In the genomic region with DNA sequence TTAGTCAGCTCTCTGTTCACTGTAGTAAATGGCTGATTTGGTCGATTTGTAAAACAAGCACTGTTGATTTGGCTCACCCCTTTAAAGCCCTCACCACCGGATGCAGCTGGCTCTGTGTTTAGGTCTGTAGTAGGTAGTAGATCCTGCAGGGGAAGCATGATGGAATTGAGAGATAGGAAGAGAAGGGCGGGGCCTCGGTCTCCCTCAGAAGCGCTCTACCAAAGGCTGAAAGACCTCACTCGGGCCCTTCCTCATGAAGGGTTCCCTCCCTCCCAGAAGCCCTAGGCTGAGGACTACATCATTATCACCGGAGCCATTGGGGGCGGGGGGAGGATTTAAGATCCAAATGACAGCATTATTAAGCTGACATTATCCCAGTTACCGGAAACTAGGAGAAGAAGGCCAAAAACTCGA, we compare ENCODE assay signal across 8 mouse cellular contexts. TPM values are rescaled to one million over a fixed set of nuclear protein-coding genes. Genes with fewer than 3 reads are reported as not detected.
DNase-seq lines count a peak whose midpoint lies in the region; ATAC-seq and TF ChIP-seq lines count a peak whose summit lies in the region.

No protein-coding gene starts in this region.

- H3K4me1 ChIP-seq in heart, embryonic 13.5 days: 0 out of 2 replicates have a peak, but pooled peaks cover 4% of the 10 kb centered on the region
- H3K4me1 ChIP-seq in liver, embryonic 14.5 days (replicated peaks; ENCODE audit: control insufficient read depth in 2 of 2, insufficient read depth in 2 of 2, low read length in 1 of 2): peaks cover 0 to 8% of the 10 kb centered on the region in 2 experiments; a peak in 2 of 4 replicates

- H3K36me3 ChIP-seq in heart, embryonic 13.5 days: no peaks in the 10 kb centered on the region
- H3K36me3 ChIP-seq in liver, embryonic 14.5 days (replicated peaks; ENCODE audit: control insufficient read depth, insufficient read depth, low read depth): no peaks in the 10 kb centered on the region

- no peak for DNase-seq in heart, adult 18-20 months
- peak; percentile 19 to 30 (median 24) for DNase-seq in liver, embryonic 14.5 days (ENCODE audit: low read depth in 3 of 3, low spot score in 3 of 3)
- peak; percentile 27 to 46 for DNase-seq in thymus, adult 18-20 months
- DNase-seq in yolk sac, embryonic 10.5 days (ENCODE audit: low spot score): no peak
- no peak for DNase-seq in layer of hippocampus, postnatal 25 days (ENCODE audit: extremely low spot score in 1 of 2, low spot score in 1 of 2)
- no peak for DNase-seq in right cerebral cortex, postnatal 25 days

- H3K9me3 ChIP-seq in heart, embryonic 13.5 days: no peaks in the 10 kb centered on the region
- H3K9me3 ChIP-seq in liver, embryonic 14.5 days (ENCODE audit: control insufficient read depth, low read length): no peaks in the 10 kb centered on the region

- TF ChIP-seq CTCF in liver, embryonic 14.5 days (IDR thresholded peaks at IDR 0.05; ENCODE audit: low read depth): no peak

- no peaks in the 10 kb centered on the region for H3K27me3 ChIP-seq in heart, embryonic 13.5 days (replicated peaks)
- no peaks in the 10 kb centered on the region for H3K27me3 ChIP-seq in liver, embryonic 14.5 days (ENCODE audit: control insufficient read depth, insufficient read depth, low read length)

- H3K4me2 ChIP-seq in heart, embryonic 13.5 days: peak overlapping the region; percentile 42
- peak overlapping the region; percentile 62 for H3K4me2 ChIP-seq in liver, embryonic 14.5 days (ENCODE audit: low read depth)

- ATAC-seq in heart, embryonic 13.5 days (ENCODE audit: extremely low read depth, insufficient number of reproducible peaks, low FRiP score, low TSS enrichment): no peak
- peak; percentile 95 for ATAC-seq in activated CD4-positive, CD25-positive, alpha-beta regulatory T cell, adult 4 months
- ATAC-seq in liver, embryonic 14.5 days (ENCODE audit: insufficient read depth): peak; percentile 84

- no peak overlapping the region for H3K9ac ChIP-seq in heart, embryonic 13.5 days
- no peak overlapping the region for H3K9ac ChIP-seq in liver, embryonic 14.5 days (replicated peaks)

- WGBS in heart, embryonic 13.5 days: 58% methylated on average over 10 of the region's 10 CpGs
- WGBS in liver, embryonic 14.5 days (ENCODE audit: insufficient replicate concordance): 29% methylated on average over 10 of the region's 10 CpGs

- H3K27ac ChIP-seq in heart, embryonic 13.5 days (replicated peaks): no peak overlapping the region
- H3K27ac ChIP-seq in liver, embryonic 14.5 days: no peak overlapping the region

- peak overlapping the region; percentile 17; the same call in 1 of the 2 replicates for H3K4me3 ChIP-seq in heart, embryonic 13.5 days
- peak overlapping the region; percentile 12 to 38; a peak in 3 of 4 replicates for H3K4me3 ChIP-seq in liver, embryonic 14.5 days (ENCODE audit: insufficient read depth in 1 of 2, low read depth in 2 of 2, low read length in 2 of 2)

- no peak for TF ChIP-seq EP300 in liver, embryonic 14.5 days (IDR thresholded peaks at IDR 0.05; ENCODE audit: low read depth)

RNA-seq across cellular contexts. Expression of gene Neb, which starts 0.6 kb away (rescaled TPM):
- polyA plus RNA-seq in heart, embryonic 13.5 days (2015; fragmentation: Nextera tagmentation; extraction: Ambion mirVana): 2.0 and 4.0 TPM in 2 replicates
- 1 to 10 TPM; 5.7 to 7.3 TPM for total RNA-seq in heart, adult 18-20 months (2021)
- 10 to 100 TPM; 24.7 to 38.1 TPM for polyA plus RNA-seq in activated CD4-positive, CD25-positive, alpha-beta regulatory T cell, adult 4 months (2017; shearing (Covaris generic))
- polyA plus RNA-seq in liver, embryonic 14.5 days (2012; rRNA removed): 0.12 and 0.13 TPM in 2 replicates
- 0.14 and 0.18 TPM in 2 replicates for polyA plus RNA-seq in liver, embryonic 14.5 days (2014; fragmentation: Nextera tagmentation; extraction: Ambion mirVana)
- 1 to 10 TPM; 1.2 to 1.4 TPM for total RNA-seq in layer of hippocampus, postnatal 25 days (2021)

RNA-seq across cellular contexts. Expression of gene Arl5a, which starts 45.8 kb away (rescaled TPM):
- polyA plus RNA-seq in heart, embryonic 13.5 days (2015; fragmentation: Nextera tagmentation; extraction: Ambion mirVana): 47.2 and 51.4 TPM in 2 replicates
- 10 to 100 TPM; 35.8 to 35.9 TPM for total RNA-seq in heart, adult 18-20 months (2021)
- 10 to 100 TPM; 23.6 to 34.3 TPM for polyA plus RNA-seq in activated CD4-positive, CD25-positive, alpha-beta regulatory T cell, adult 4 months (2017; shearing (Covaris generic))
- polyA plus RNA-seq in liver, embryonic 14.5 days (2012; rRNA removed): 12.9 and 18.2 TPM in 2 replicates
- polyA plus RNA-seq in liver, embryonic 14.5 days (2014; fragmentation: Nextera tagmentation; extraction: Ambion mirVana): 34.9 and 42.0 TPM in 2 replicates
- 10 to 100 TPM; 57.8 to 63.1 TPM for total RNA-seq in layer of hippocampus, postnatal 25 days (2021)

Comparison
In these comparisons a context has a peak if more than half of its experiments do, and no peak if none do; other contexts are left out.
1. DNase-seq: peak in liver, embryonic 14.5 days (3 of 3) and thymus, adult 18-20 months (2 of 2); none in heart, adult 18-20 months (0 of 2), yolk sac, embryonic 10.5 days (single experiment), layer of hippocampus, postnatal 25 days (0 of 2) and right cerebral cortex, postnatal 25 days (single experiment).